Mouse (Mus musculus) fibroblast of lung, adult 2 months (primary cell): ENCODE measurements at regions not wholly inside any gene's neighbourhood (a gene's known extent, or its start where the extent isn't known, plus 50 kb on each side); places are given as distances from the start of the nearest gene placed in this dataset.

ENCODE experiments used
- DNase-seq: peaks from one replicate; pipeline ENCODE4 v3.0.0-alpha.2; 2011; ENCODE audit warnings: low read depth

GRCm38 (mm10) chr12:50935516-50935915, 286.6 kb upstream of the Prkd1 start:
- DNase-seq = no peak

- DNase-seq = no peak
These were observed 283.6 kb upstream of the Prkd1 start for GRCm38 (mm10) chr12:50932496-50932895.

- no peak for DNase-seq
These were observed 280.7 kb upstream of the Prkd1 start for GRCm38 (mm10) chr12:50929641-50930040.

- DNase-seq = no peak
These were observed 277.3 kb upstream of the Prkd1 start for GRCm38 (mm10) chr12:50926234-50926633.

GRCm38 (mm10) chr12:50921739-50922138, 272.8 kb upstream of the Prkd1 start:
- DNase-seq = no peak

- DNase-seq = no peak
These were observed 250.9 kb upstream of the Prkd1 start for GRCm38 (mm10) chr12:50899609-50900447.

GRCm38 (mm10) chr12:50897606-50898166, 248.8 kb upstream of the Prkd1 start:
- DNase-seq = no peak

- DNase-seq = no peak
These were observed 244.7 kb upstream of the Prkd1 start for GRCm38 (mm10) chr12:50893604-50894003.

GRCm38 (mm10) chr12:50875796-50876195, 226.9 kb upstream of the Prkd1 start:
- no peak for DNase-seq

GRCm38 (mm10) chr12:50874024-50874398, 225.1 kb upstream of the Prkd1 start:
- no peak for DNase-seq

- DNase-seq = no peak
These were observed 224.6 kb upstream of the Prkd1 start for GRCm38 (mm10) chr12:50873390-50874023.

- no peak for DNase-seq
These were observed 202.7 kb upstream of the Prkd1 start for GRCm38 (mm10) chr12:50851644-50852043.

- DNase-seq = no peak
These were observed 199.1 kb upstream of the Prkd1 start for GRCm38 (mm10) chr12:50847976-50848375.

- peak; percentile 73 for DNase-seq
These were observed 193.8 kb upstream of the Prkd1 start for GRCm38 (mm10) chr12:50842744-50843143.

GRCm38 (mm10) chr12:50839391-50839790, 190.5 kb upstream of the Prkd1 start:
- DNase-seq = no peak

GRCm38 (mm10) chr12:50808731-50809281, 159.9 kb upstream of the Prkd1 start:
- no peak for DNase-seq

- DNase-seq = no peak
These were observed 155.5 kb upstream of the Prkd1 start for GRCm38 (mm10) chr12:50804391-50804790.

- peak; percentile 84 for DNase-seq
These were observed 116.5 kb upstream of the Prkd1 start for GRCm38 (mm10) chr12:50765156-50765940.

GRCm38 (mm10) chr12:50764457-50764856, 115.6 kb upstream of the Prkd1 start:
- no peak for DNase-seq

- no peak for DNase-seq
These were observed 85.2 kb upstream of the Prkd1 start for GRCm38 (mm10) chr12:50734135-50734534.

- no peak for DNase-seq
These were observed 63.7 kb upstream of the Prkd1 start for GRCm38 (mm10) chr12:50712615-50713014.
